Mouse (Mus musculus): ENCODE data around the gene Gm47429. TPM values are rescaled to one million over a fixed set of nuclear protein-coding genes. Genes with fewer than 3 reads are reported as not detected.
"Not testable (repeated sequence)": the region's sequence is repeated elsewhere in the genome, so short reads cannot be mapped to it uniquely, and the experiment has no call there.

The Gm47429 gene
- not detected in 2 replicates for polyA plus RNA-seq (2015; fragmentation: Nextera tagmentation; extraction: Ambion mirVana)

GRCm38 (mm10) chr13:50443812-50444211 is at the start of gene Gm47429:
TSS of gene Gm47429 (minus strand) at chr13:50443912.
- Histone ChIP-seq H3K36me3 (no peaks in the 10 kb centered on the region), H3K4me3 (no peak within 1 kb of the TSS), H3K9ac (no peak within 1 kb of the TSS), H3K27me3 (no peaks in the 10 kb centered on the region), H3K4me1 (no peaks in the 10 kb centered on the region), H3K9me3 (no peaks in the 10 kb centered on the region), H3K4me2 (replicated peaks) (no peak within 1 kb of the TSS), H3K27ac (no peak within 1 kb of the TSS)
- WGBS = 92% methylated on average over 2 of the region's 2 CpGs
- ATAC-seq (ENCODE audit: low FRiP score, low read depth) = no peak

GRCm38 (mm10) chr13:50488510-50488909 is 44.8 kb upstream of the Gm47429 start:
- not testable (repeated sequence) for H3K27ac ChIP-seq

GRCm38 (mm10) chr13:50467007-50467406 is 23.3 kb upstream of the Gm47429 start, which contains the start of gene Nutm2:
TSS of gene Nutm2 (plus strand) at chr13:50467307.
- Histone ChIP-seq H3K27me3 (no peaks in the 10 kb centered on the region), H3K4me1 (0 out of 2 replicates have a peak, but pooled peaks cover 6% of the 10 kb centered on the region), H3K9me3 (no peaks in the 10 kb centered on the region), H3K4me3 (no peak within 1 kb of the TSS), H3K9ac (no peak within 1 kb of the TSS), H3K36me3 (no peaks in the 10 kb centered on the region), H3K27ac (no peak within 1 kb of the TSS), H3K4me2 (replicated peaks) (no peak within 1 kb of the TSS)
- 80% methylated on average over 4 of the region's 4 CpGs for WGBS
- no peak for ATAC-seq (ENCODE audit: low FRiP score, low read depth)

More at GRCm38 (mm10) chr13:50488510-50488909, 44.8 kb upstream of the Gm47429 start:
- not testable (repeated sequence) for H3K9me3 ChIP-seq; H3K4me1 ChIP-seq; H3K36me3 ChIP-seq; H3K4me2 ChIP-seq (replicated peaks); H3K9ac ChIP-seq; ATAC-seq (ENCODE audit: low FRiP score, low read depth); H3K4me3 ChIP-seq; H3K27me3 ChIP-seq

DNA sequence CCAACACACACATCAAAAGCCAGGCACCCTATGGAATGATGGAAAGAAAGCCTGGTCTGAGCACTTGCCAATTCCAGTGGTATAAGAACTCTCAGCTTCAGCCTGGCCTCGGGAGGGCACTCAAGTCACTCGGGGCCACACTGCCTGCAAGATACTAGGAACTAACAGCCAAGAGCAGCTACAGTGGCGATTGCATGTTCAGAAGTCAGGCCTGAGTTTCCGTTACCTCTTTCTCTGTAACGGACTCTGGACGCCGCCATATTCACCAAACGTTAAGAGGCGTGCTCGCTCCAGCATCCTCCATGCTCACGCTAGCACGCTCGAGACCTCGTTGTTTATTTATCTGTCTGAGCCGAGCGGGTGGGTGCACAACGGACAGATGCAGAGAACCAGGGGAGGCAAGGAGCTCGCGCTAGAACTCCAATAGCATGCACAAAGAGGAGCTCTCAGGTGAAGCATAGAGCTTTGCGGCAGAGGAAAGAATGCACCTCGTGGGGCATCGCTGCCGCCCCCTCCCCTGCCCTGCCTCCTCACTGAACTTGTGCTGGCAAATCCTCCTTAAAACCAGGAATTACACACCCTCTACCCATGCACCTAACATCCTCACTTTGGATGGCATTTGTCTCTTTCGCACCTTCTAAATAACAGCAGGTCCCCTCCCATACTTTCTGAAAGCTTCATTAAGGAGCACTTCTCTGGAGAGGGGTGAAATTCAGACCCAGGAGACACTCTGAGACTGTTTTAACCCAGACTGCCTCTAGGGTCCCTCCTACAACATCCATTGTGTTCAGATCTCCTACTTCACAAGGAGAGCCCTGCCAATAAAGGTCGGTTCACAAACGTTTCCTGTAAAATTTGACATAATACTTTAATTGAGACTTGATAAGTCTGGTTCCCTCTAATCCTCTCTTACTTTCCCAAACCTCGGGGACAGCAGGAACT is 21.2 kb upstream of the Gm47429 start:
- no peaks in the 10 kb centered on the region for H3K36me3 ChIP-seq
- 31% methylated on average over 27 of the region's 27 CpGs for WGBS
- H3K4me3 ChIP-seq = peak overlapping the region; percentile 32
- ATAC-seq (ENCODE audit: low FRiP score, low read depth) = no peak
- H3K4me2 ChIP-seq (replicated peaks) = peak overlapping the region; percentile 61
- no peaks in the 10 kb centered on the region for H3K27me3 ChIP-seq
- no peak overlapping the region for H3K27ac ChIP-seq
- H3K9ac ChIP-seq = peak overlapping the region; percentile 48; the same call in 1 of the 2 replicates
- no peaks in the 10 kb centered on the region for H3K9me3 ChIP-seq
- H3K4me1 ChIP-seq = 0 out of 2 replicates have a peak, but pooled peaks cover 6% of the 10 kb centered on the region

GRCm38 (mm10) chr13:50460433-50460832 is 16.7 kb upstream of the Gm47429 start:
- not testable (repeated sequence) for H3K9me3 ChIP-seq; H3K9ac ChIP-seq; H3K4me3 ChIP-seq; H3K4me1 ChIP-seq; H3K36me3 ChIP-seq; ATAC-seq (ENCODE audit: low FRiP score, low read depth); H3K27ac ChIP-seq; H3K4me2 ChIP-seq (replicated peaks); H3K27me3 ChIP-seq
- 62% methylated on average over 2 of the region's 2 CpGs for WGBS

- Histone ChIP-seq H3K27me3 (no peaks in the 10 kb centered on the region), H3K4me2 (replicated peaks) (no peak overlapping the region), H3K9me3 (no peaks in the 10 kb centered on the region), H3K27ac (no peak overlapping the region), H3K36me3 (no peaks in the 10 kb centered on the region), H3K9ac (no peak overlapping the region), H3K4me1 (no peaks in the 10 kb centered on the region), H3K4me3 (no peak overlapping the region)
- no peak for ATAC-seq (ENCODE audit: low FRiP score, low read depth)
- WGBS = 24% methylated on average over 4 of the region's 4 CpGs
These were observed 9.7 kb upstream of the Gm47429 start for GRCm38 (mm10) chr13:50453426-50453825.

DNA sequence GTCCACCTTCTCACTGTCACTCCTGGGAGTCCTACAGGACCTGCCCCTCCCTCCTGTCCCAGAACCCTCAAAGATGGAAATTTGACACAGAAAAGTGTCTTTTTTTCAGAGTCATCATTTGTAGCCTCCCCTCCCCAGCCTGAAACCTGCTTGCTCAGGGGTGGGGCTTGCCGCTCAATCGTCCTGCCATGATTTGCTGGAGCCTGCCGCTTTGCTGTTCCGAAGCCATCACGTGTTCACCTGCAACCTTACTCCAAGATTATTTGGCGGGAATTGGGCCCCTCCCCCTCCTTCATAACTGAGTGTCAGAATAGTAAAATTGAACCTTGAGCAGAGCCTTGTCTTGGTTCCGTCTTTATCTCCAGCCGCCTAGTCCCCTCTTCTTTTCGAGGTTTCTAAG is 8.6 kb upstream of the Gm47429 start:
- not testable (repeated sequence) for H3K27me3 ChIP-seq; H3K4me3 ChIP-seq; H3K9me3 ChIP-seq; ATAC-seq (ENCODE audit: low FRiP score, low read depth); H3K36me3 ChIP-seq; H3K4me2 ChIP-seq (replicated peaks); H3K27ac ChIP-seq; H3K9ac ChIP-seq; H3K4me1 ChIP-seq
- 69% methylated on average over 9 of the region's 9 CpGs for WGBS

DNA sequence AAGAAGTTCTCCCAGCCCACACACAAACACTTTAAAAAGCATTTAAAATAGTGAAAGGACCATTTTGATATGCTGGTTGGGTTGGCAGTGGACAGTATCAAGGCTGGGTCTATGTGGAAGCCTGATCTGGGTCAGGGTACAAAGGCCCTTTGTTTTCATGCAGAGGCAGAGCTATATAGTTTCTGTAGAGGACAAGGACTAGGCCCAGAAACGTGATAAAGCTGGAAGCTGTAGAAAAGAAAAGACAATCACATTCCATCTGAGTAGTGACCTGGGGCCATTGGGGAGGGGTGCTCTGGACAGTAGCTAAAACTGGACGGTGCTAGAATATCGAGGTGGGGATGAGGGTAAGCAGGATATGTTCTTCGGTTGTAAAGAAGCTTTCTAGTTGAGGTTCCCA is 1.5 kb upstream of the Gm47429 start:
- Histone ChIP-seq H3K27ac (no peak overlapping the region), H3K9ac (no peak overlapping the region), H3K4me1 (no peaks in the 10 kb centered on the region), H3K36me3 (no peaks in the 10 kb centered on the region), H3K9me3 (no peaks in the 10 kb centered on the region), H3K27me3 (no peaks in the 10 kb centered on the region), H3K4me3 (no peak overlapping the region), H3K4me2 (replicated peaks) (no peak overlapping the region)
- 81% methylated on average over 4 of the region's 4 CpGs for WGBS
- ATAC-seq (ENCODE audit: low FRiP score, low read depth) = no peak

GRCm38 (mm10) chr13:50426686-50427085 is 17.0 kb downstream of the Gm47429 start:
- H3K4me3 ChIP-seq = no peak overlapping the region
- H3K36me3 ChIP-seq = peaks cover 94% of the 10 kb centered on the region
- no peak for ATAC-seq (ENCODE audit: low FRiP score, low read depth)
- H3K4me1 ChIP-seq = no peaks in the 10 kb centered on the region
- H3K4me2 ChIP-seq (replicated peaks) = no peak overlapping the region
- H3K27me3 ChIP-seq = no peaks in the 10 kb centered on the region
- 84% methylated on average over 4 of the region's 4 CpGs for WGBS
- no peak overlapping the region for H3K9ac ChIP-seq
- H3K27ac ChIP-seq = no peak overlapping the region
- no peaks in the 10 kb centered on the region for H3K9me3 ChIP-seq

- H3K4me3 ChIP-seq = no peak overlapping the region
- 90% methylated on average over 2 of the region's 2 CpGs for WGBS
- no peak overlapping the region for H3K9ac ChIP-seq
- ATAC-seq (ENCODE audit: low FRiP score, low read depth) = no peak
- H3K27me3 ChIP-seq = no peaks in the 10 kb centered on the region
- H3K27ac ChIP-seq = no peak overlapping the region
- H3K36me3 ChIP-seq = peaks cover 93% of the 10 kb centered on the region
- no peak overlapping the region for H3K4me2 ChIP-seq (replicated peaks)
- no peaks in the 10 kb centered on the region for H3K9me3 ChIP-seq
- H3K4me1 ChIP-seq = no peaks in the 10 kb centered on the region
These were observed 19.2 kb downstream of the Gm47429 start for GRCm38 (mm10) chr13:50424517-50424916.

GRCm38 (mm10) chr13:50423625-50424209 is 20.0 kb downstream of the Gm47429 start:
- H3K9me3 ChIP-seq = no peaks in the 10 kb centered on the region
- no peak overlapping the region for H3K9ac ChIP-seq
- 85% methylated on average over 8 of the region's 8 CpGs for WGBS
- no peak overlapping the region for H3K27ac ChIP-seq
- no peaks in the 10 kb centered on the region for H3K27me3 ChIP-seq
- H3K4me2 ChIP-seq (replicated peaks) = no peak overlapping the region
- H3K4me1 ChIP-seq = peaks cover 4% of the 10 kb centered on the region
- no peak overlapping the region for H3K4me3 ChIP-seq
- ATAC-seq (ENCODE audit: low FRiP score, low read depth) = peak; percentile 60
- peaks cover 85% of the 10 kb centered on the region for H3K36me3 ChIP-seq

DNA sequence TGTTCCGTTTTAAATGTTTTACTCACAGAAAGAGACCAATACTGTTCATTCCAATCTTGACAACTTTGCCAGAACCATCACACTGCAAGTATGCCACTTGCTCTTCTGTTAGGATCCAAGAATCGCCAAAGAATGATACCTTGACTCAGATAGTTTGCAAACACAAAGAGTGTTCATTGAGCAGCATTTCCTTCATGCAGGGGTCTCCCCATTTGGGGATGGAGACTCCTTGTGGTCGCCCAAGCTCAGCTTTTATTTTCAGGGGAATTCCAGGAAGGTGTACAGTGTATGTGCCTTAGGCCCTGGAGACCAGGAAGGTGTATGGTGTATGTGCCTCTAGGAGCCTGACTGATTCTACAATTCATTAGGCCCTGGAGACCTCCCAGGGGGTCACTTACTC is 25.3 kb downstream of the Gm47429 start:
- peaks cover 10% of the 10 kb centered on the region for H3K4me1 ChIP-seq
- H3K9me3 ChIP-seq = no peaks in the 10 kb centered on the region
- no peaks in the 10 kb centered on the region for H3K27me3 ChIP-seq
- H3K36me3 ChIP-seq = peaks cover 33% of the 10 kb centered on the region
- ATAC-seq (ENCODE audit: low FRiP score, low read depth) = peak; percentile 29; the same call in 1 of the 2 replicates
- peak overlapping the region; percentile 75 for H3K4me2 ChIP-seq (replicated peaks)
- 48% methylated on average over 3 of the region's 3 CpGs for WGBS
- H3K4me3 ChIP-seq = peak overlapping the region; percentile 83
- H3K27ac ChIP-seq = 0 out of 2 replicates have a peak overlapping the region, but pooled peaks have one; percentile 15
- peak overlapping the region; percentile 89 for H3K9ac ChIP-seq
